Mouse (Mus musculus) retina, postnatal 7 days (tissue): ENCODE measurements around the gene Frs3.

Experiments
- DNase-seq: peaks from one replicate; pipeline ENCODE4 v3.0.0-alpha.2; 2012; ENCODE audit warnings: low read depth, low spot score

The Frs3 gene

DNA sequence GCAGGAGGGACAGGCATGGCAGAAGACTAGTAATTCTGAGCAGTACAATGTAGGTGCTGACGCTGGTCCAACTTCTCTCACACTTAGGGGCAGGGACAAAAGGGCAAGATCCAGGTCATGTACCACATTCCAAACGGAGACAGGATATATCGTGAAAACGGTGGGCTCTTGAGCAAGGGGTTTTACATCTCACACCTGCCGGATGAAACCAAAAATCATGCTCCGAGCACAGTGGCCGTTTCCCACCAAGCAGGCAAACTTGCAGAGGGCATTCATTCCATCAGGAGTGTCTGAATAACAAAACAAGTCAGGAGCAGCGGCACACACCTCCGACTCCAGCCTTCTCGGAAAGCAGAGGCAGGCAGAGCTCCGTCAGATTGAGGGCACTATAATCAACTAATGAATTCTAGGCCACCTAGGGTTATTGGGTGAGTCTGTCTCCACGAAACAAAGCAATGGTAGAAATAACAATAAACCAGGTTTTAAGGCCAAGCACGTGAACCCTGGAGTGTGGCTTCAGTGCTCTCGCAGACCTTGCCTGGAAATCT, 46.8 kb downstream of the Frs3 start:
- DNase-seq = no peak

DNA sequence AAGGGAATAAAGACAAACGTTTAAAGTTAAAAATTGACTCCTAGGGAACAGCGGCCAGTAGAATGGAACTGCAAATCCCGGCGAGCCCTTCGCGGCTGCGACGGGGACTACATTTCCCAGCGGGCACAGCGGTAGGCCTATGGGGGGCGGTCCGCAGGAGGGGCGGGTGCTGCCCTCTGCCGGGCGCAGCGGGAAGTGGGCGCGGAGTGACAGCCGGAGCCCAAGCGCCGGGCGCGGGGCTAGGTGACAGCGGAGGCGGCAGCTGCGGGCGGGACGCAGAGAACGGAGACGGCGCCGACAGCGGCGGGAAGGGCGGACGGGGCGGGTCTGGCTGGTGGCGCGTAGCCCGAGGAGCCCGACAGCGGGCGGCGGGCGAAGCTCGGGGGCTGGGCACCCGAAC, 48.0 kb downstream of the Frs3 start, which contains the start of gene Tfeb:
Gene Tfeb (plus strand): TSS at position 175 of the 400 bp plus-strand sequence.
- DNase-seq = peak; percentile 87

GRCm38 (mm10) chr17:47737271-47738065, 48.6 kb downstream of the Frs3 start:
- no peak for DNase-seq

DNA sequence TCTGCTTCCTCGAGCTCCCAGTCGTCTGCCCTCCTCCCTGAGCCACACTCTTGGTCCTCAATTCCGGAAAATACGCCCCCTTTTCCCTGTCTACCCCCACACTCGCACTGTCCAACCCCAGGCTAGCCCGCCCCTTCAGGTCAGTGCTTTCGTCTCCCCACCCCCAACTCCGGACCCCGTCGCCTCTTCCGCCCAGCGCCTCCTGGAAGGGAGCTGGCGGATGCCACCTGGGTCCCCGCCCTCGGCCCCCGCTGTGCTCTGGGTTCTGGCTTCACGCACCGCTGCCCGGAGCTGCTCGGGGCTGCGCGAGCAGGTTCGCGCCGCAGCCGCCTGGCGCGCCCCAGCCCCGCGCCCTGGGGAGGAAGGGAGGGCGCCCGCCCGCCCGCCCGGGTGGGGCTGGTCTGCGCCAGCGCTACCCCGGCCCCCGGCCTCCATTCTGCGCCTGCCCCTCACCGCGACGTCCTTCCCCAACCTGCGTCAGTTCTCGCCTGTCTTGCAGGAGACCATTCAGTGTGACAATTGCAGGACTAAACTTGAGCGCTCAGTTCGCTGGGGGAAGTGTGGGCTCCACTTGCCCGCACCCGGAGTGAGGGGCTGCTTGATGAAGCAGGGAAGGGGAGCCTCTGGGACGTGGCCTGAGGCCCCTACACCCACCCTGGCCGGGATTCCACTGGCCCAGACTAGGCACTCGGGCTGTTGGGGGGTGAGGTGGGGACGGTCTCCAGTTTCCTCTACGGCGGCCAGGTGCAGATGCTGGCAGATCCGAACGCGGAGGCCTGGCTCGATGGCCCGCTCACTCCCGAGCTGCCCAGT, 49.4 kb downstream of the Frs3 start:
- DNase-seq = no peak

DNA sequence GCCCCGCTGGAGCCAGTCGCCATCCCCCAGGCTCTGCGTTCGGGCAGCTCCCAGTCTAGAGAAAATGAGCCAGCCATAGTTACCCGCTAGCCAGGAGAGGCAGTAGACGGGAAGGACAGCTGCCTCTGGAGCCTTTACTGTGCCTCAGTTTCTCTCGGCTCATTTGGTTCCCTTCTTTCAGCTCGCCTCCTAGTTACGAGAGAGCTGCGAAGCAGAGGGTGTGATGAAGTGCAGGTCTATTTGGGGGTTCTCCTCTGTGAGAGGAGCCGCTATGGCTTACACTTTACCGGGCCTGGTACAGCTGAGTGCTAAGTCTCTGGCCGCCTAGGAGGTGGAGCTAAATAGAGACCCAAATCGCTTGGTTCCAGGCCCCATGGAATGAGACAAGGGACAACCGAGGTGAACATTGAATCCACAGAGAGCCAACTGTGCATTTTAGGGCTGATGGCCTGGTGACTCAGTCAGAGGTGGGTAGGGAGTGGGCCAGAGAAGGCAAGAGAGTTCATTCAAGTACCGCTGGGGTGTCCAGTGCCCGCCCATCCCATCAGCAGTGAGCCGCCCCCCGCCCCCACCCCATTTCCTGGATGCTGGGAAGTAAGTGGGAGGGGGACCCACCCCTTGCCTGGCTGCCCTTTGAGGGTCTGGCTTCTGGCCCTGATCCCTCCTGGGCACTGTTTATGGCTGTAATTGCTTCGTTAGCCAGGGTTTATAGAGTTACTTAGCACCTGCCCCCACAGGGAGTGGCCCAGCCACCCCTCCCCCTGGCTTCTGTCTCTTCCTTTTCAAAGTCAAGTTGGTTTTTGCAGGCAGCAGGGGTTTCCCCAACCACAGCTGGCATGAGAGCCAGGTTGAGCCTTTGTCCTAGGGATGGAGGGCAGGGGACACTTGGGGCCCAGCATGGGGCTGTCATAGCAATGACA, 50.3 kb downstream of the Frs3 start:
- no peak for DNase-seq

DNA sequence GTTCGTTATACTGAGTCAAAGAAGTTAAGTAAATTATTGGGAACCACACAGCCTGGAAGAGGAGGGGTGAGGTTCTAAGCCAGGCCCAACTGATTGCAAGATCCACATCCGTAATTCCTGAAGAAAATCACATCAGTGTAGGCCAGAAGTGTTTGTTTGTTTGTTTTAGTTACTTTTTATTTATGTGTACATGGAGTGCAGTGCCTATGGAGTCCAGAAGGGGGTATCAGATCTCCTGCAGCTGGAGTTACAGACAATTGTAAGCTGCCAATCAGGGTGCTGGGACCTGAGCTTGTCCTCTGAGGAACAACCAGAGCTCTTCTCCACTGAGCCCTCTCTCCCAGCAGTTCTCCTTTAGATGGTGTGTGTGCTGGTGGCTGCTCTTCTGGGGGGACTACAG, 51.4 kb downstream of the Frs3 start:
- DNase-seq = no peak

DNA sequence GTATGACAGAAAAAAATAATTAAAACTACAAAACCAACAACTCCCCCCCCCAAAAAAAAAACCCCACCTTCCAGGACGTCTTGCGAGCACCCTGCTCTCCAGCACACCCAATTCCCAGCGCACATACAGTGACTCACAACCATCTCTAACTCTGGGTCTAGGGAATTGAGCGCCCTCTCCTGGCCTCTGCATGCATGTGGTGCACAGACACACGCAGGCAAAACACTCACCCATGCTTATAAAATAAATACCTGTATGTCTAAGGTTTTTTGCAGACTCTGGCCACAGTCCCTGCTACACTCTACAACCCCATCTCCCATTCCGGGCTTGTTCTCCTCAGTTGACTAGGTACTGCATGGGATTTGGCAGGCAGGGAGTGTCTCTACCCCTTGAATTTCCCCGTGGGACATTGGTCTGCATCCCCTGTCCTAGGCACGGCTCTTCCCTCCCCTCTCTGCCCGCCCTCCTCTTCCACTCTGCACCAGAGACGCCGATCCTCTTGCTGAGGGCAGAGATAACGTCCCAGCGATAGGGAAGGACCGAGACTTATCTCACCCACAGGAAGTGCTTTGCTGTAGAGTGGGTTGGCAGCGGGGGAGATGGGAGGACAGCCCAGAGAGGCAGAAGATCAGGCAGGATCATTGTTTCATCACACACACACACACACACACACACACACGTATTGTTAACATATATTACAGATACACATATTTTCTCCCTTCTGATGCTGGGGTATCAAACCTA, 54.3 kb downstream of the Frs3 start:
- no peak for DNase-seq

DNA sequence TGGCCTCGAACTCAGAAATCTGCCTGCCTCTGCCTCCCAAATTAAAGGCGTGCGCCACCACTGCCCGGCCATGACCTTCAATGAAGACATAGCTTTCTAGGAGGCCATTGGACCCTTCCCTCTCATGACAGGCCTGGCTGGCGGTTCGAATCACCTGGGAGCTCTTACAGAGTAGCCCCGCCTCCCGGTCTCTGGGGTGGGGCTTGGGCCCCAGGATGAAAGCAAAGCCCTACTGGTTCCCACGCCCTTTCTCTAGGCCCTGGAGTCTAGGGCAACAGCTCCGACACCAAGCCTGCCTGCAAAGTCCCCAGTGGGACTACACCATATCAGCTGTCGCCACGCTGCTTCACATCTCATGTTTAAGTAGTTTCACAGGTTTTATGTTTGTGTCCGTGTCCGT, 55.3 kb downstream of the Frs3 start:
- no peak for DNase-seq

- no peak for DNase-seq
These were observed 56.0 kb downstream of the Frs3 start for GRCm38 (mm10) chr17:47744746-47745368.

DNA sequence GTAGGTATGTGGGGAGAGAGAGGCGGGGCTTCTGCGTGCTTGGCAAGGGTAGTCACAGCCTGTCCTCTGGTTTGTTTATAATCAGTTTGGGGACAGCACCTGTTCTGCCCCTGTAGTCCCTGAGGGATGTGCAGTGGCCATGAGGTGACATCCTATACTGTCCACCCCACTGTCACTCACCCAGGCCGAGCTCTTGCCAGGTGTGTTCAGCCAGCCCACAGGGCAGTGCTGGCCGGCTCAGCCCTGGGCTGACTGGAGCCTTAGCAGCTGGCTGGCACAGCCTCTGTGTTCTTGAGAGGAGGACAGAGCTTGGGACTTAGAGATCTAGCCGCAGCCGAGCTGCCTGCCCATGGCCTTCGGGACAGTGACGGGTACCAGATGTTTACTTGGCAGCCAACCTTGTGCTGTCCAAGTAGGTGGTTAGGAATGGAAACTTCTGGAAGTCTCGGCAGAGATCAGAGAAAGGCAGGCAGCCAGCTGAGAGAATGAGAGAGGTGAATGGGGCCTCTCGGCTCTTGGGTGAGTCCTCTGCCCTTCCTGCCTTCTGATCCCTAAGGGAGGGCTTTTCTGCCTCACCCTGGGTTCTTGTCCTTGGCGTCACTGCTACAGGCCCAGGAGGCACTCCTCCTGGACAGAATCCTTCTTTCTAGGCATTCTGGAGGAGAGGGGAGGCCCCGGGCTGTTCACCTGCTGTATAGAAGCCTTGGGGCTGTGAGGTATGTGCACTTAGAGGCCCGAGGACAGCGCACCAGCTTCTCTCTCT, 60.1 kb downstream of the Frs3 start:
- no peak for DNase-seq

DNA sequence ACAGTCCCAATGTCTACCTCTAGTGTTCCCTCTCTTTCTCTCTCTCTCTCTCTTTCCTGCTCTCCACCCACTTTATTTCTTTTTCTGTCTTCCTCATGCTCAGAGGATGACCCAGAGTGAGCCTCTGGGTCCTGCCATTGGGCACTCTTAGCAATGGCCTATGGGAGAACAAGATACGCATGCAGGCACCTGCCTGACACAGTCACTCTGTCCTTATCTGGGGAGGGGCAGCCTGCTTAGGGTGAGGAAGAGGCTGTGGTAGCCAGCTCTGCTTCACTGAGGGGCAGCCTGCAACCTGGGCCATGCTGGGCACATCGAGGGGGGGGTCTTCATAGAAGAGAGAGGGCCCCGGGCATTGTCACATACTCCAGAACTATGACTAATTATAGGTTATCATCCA, 60.8 kb downstream of the Frs3 start:
- DNase-seq = no peak

- no peak for DNase-seq
These were observed 61.3 kb downstream of the Frs3 start for GRCm38 (mm10) chr17:47750101-47750500.

DNA sequence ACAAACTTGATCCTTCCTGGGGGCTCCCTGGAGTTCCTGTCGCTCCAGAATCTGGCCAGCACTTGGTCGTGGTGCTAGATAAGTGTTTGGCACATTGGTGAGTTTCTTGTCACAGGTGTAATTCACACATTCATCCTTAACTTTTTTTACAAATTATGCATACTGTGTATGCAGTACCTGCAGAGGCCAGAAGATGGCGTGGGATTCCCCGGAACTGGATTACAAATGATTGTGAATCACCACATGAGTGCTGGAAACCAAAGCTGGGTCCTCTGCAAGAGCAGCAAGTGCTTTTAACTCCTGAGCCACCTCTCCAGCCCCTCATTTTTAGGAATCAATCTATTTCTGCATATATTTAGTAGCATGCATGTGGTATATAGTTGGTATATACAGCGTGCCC, 63.0 kb downstream of the Frs3 start:
- no peak for DNase-seq

DNA sequence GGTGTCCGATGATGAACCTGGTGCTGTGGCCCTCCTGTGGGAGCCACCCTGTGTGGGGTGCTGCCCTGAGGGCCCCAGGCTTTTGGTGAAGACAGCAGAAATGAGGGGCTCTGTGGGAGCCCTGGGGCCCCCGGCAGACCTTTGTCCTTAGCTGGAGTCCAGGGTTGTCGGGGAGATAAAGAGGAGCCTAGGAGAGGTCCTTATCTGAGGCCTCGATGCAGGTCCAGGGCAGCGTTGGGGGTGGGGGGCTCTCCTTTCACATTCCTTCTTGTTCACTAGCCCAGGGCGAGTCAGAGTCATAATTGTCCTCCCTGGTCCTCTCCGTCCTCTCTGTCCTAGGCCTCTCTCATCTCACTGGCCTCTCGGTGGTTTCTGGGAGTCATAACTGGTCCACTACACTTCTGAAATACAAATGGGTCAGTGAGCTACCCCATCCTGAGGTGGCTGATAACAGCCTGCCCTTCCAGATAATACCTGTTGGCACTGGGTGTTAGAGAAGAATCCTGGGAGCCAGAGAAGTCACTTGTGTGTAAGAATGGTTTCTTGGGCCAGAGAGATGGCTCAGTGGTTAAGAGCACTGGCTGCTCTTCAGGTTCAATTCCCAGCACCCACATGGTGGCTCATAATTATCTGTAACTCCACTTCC, 64.4 kb downstream of the Frs3 start:
- no peak for DNase-seq
